Mouse (Mus musculus) T-cell, adult 66 days (primary cell): ENCODE measurements around the gene Hist2h2aa2. TPM values are rescaled to one million over a fixed set of nuclear protein-coding genes. Genes with fewer than 3 reads are reported as not detected.

Experiments
- total RNA-seq, 2 experiments: library from RNA; stranded (reverse); gene quantifications; 3 replicates in 1 of 2; 4 replicates in 1 of 2; pipeline ENCODE4 v1.2.4; 2023

The Hist2h2aa2 gene
- total RNA-seq, result 100 to 1,000 TPM; 364 to 479 TPM

DNA sequence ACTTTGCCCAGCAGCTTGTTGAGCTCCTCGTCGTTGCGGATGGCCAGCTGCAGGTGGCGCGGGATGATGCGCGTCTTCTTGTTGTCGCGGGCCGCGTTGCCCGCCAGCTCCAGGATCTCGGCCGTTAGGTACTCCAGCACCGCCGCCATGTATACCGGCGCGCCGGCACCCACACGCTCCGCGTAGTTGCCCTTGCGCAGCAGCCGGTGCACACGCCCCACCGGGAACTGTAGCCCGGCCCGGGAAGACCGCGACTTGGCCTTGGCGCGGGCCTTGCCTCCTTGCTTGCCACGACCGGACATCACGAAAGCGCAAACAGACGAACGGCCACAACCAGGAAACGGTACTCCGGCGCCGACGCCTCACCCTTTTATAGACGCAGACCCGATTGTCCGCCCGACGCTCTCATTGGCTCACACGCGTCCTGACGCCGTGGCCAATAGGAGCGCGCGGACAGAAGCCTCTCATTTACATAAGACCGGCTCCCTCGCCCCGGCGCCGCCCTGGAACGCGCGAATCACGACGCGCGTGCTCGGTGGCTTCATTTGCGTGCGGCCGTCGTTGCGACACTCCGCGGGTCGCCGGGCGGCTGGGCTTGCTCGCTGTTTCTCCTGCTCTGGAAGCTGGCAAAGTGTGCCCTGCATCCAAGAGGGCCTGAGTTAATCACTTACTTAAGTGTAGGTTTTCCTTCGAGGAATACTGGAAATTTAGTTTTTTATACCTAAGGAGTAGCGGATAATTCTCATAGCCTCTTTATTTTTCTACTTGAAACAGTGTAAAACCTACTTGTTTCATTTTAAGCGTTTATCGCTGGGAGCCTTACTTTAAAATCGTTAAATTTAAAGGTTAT, at the start of gene Hist2h2aa2:
Gene Hist2h2aa2 (minus strand): TSS at position 328 of the 850 bp plus-strand sequence.

DNA sequence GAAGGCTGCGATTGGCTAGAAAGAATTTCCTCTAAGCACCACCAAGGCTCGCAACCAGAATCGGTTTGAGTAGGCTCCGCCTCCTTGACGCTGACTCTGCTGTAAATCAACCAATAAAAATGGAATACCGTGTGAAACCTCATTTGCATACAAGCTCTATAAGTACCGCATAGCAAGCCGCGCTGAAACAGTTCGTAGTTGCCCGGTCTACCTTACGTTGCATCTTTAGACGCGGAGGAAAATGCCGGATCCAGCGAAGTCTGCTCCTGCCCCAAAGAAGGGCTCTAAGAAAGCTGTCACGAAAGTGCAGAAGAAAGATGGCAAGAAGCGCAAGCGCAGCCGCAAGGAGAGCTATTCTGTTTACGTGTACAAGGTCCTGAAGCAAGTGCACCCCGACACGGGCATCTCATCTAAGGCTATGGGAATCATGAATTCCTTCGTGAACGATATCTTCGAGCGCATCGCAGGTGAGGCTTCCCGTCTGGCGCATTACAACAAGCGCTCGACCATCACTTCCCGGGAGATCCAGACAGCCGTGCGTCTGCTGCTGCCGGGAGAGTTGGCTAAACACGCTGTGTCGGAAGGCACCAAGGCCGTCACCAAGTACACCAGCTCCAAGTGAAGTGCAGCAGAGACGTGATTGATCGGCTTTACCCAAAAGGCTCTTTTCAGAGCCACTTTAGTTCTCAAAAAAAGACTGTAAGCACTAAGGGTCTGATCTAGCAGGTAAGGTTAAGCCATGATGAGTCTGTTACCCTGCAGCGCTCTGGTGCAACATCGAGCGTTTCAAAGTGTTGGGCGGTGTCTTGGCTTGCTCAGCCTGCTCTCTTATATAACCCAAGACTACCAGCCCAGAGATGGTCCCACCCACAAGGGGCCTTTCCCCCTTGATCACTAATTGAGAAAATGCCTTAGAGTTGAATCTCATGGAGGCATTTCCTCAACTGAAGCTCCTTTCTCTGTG, 29.7 kb upstream of the Hist2h2aa2 start, which contains the start of gene Hist2h2bb:
Gene Hist2h2bb (plus strand): TSS at position 242 of the 964 bp plus-strand sequence.

DNA sequence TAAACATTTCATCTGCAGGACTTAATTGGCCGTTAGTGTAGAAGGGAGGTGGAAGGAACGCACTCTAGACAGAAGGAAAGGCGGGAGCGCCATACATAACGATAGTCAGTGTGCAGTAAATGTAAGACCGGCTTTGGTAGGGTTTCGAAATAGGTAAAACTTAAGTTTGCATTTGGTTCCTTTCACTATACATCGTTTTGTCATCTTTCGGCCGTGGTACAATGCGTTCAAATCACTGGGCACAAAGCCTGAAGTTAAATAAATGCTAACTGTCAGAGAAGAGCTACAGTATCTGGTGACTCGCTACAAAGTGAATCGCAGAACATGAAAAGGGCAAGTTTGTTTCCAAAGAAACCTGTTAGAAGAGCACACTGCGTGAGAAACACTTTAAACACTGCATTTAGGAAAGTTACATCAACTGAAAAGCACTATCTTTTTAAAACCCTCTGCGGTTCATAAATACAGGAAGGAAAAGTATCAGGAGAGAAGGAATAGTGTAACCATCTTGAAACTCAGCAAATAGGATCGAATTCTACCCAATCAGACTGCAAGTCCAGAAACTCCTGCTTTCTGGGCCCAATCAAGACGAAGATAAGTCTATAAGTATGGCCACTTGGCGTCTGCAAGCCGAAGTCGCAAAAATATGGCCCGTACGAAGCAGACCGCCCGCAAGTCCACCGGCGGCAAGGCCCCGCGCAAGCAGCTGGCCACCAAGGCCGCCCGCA, 28.1 kb upstream of the Hist2h2aa2 start, which contains the start of gene Hist2h3b:
Gene Hist2h3b (plus strand): TSS at position 604 of the 725 bp plus-strand sequence.

DNA sequence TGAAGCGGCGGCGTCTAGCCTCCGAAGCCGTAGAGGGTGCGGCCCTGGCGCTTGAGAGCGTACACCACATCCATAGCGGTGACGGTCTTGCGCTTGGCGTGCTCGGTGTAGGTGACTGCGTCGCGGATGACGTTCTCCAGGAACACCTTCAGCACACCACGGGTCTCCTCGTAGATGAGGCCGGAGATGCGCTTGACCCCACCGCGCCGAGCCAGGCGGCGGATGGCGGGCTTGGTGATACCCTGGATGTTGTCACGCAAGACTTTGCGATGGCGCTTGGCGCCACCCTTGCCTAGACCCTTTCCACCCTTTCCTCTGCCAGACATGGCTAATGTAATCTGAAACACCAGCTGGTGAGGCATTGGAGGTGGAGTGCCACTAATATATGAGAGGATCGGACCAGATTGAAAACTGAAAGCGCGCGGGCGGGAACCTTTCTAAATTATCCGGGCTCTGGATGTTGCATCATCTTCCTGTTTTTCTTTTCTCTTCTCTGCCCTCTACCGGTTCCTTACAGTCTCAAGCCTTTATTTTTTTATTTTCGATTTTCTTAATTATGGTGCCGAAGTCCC, 23.0 kb upstream of the Hist2h2aa2 start, which contains the start of gene Hist2h4:
Gene Hist2h4 (minus strand): TSS at position 333 of the 572 bp plus-strand sequence.

DNA sequence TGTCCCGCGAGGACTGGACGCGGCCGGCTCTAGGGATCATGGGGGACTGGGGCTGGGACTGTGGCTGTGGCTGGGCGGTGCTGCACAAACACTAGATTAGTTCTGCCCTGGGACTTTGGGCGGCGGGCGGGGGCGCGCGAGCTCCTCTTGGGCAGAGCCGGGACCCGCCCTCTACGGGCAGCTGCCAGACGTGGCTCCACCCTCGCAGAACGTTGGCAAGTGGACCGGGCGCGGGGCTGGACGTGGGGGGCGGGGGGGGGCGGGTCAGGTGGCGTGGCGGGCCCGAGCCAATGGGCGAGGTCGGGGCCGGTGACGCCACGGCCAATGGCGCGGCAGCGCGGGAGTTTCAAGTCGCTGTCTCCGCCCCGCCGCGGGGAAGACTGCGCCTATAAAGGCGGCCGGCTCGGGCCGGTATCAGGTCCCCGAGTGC, 6.4 kb upstream of the Hist2h2aa2 start, which contains the start of gene Hist2h3c1:
Gene Hist2h3c1 (plus strand): TSS at position 259 of the 430 bp plus-strand sequence.

DNA sequence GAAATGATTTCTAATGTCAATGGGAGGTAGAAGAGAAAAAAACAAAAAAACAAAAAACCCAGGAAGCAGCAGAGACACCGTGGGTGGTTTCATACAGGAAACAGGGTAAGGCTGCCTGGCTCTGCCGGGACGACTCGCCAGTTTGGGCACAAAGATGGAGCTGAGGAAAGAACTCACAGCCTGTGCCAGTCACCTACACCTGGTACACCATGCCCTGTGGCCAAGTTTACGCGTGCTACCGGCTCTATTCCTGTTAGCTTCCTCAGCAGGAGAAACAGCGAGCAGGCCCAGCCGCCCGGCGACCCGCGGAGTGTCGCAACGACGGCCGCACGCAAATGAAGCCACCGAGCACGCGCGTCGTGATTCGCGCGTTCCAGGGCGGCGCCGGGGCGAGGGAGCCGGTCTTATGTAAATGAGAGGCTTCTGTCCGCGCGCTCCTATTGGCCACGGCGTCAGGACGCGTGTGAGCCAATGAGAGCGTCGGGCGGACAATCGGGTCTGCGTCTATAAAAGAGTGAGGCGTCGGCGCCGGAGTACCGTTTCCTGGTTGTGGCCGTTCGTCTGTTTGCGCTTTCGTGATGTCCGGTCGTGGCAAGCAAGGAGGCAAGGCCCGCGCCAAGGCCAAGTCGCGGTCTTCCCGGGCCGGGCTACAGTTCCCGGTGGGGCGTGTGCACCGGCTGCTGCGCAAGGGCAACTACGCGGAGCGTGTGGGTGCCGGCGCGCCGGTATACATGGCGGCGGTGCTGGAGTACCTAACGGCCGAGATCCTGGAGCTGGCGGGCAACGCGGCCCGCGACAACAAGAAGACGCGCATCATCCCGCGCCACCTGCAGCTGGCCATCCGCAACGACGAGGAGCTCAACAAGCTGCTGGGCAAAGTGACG, 5.2 kb upstream of the Hist2h2aa2 start, which contains the start of gene Hist2h2aa1:
Gene Hist2h2aa1 (plus strand): TSS at position 495 of the 884 bp plus-strand sequence.

DNA sequence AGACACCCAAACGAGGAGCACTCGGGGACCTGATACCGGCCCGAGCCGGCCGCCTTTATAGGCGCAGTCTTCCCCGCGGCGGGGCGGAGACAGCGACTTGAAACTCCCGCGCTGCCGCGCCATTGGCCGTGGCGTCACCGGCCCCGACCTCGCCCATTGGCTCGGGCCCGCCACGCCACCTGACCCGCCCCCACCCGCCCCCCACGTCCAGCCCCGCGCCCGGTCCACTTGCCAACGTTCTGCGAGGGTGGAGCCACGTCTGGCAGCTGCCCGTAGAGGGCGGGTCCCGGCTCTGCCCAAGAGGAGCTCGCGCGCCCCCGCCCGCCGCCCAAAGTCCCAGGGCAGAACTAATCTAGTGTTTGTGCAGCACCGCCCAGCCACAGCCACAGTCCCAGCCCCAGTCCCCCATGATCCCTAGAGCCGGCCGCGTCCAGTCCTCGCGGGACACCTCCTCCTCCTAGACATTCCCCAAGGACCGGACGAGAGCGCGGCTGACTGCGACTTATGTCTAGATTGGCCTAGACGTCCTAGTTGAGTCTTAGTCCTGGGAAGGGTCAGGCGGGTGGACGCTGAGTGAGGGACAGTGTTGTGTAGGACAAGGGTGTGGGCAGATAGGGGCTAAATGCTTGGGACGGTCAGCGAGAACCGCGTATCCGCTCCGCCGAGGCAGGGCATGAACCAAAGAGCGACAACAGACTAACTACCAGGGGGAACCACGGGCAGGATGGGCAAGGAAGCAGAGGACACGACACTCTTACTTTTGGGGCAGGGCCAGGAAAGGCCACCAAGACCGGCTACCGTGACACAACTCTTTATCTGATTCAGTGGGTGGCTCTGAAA, 902 bp downstream of the Hist2h2aa2 start, which contains the start of gene Hist2h3c2:
Gene Hist2h3c2 (minus strand): TSS at position 174 of the 840 bp plus-strand sequence.

DNA sequence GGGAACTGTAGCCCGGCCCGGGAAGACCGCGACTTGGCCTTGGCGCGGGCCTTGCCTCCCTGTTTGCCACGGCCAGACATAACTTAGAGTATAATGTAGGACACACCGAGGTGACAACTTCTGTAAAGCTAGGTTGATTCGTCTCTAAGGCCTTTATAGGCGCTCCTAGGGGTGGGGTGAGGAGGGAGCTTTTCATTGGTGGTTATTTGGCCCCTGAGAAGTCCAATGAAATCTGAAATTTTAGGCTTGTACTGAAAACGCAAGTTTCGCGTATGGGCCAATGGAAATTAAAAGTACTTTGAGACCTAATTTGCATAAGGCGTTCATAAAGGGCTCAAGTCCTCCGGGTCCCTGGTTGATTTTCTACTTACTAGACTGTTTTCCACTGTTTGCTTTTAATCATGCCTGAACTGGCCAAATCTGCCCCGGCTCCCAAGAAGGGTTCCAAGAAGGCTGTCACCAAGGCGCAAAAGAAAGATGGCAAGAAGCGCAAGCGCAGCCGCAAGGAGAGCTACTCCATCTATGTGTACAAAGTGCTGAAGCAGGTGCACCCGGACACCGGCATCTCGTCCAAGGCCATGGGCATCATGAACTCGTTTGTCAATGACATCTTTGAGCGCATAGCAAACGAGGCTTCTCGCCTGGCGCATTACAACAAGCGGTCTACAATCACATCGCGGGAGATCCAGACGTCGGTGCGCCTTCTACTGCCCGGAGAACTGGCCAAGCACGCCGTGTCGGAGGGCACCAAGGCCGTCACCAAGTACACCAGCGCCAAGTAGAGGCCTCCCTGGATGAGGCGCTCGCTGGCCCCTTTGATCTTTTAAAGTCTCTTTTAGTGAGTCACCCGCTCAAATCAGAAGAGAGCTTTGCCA, 19.1 kb downstream of the Hist2h2aa2 start, which contains the start of the genes Hist2h2ac and Hist2h2be:
Gene Hist2h2ac (minus strand): TSS at position 116 of the 875 bp plus-strand sequence.
Gene Hist2h2be (plus strand): TSS at position 355 of the 875 bp plus-strand sequence.

DNA sequence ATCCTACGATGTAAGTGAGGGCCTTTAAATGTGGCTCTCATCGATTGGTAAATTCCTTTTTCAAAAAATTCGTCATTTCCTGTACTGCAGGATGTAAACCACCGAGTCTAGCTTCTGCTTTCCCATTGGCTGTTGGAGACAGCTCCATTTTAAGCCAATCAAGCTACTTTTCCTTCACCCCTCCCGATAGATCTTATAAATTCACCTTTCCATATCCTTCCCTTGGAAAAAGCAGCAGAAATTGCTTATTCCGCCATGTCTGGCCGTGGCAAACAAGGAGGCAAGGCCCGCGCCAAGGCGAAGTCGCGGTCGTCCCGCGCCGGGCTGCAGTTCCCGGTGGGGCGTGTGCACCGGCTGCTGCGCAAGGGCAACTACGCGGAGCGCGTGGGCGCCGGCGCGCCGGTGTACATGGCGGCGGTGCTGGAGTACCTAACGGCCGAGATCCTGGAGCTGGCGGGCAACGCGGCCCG, 20.4 kb downstream of the Hist2h2aa2 start, which contains the start of the genes Bola1 and Hist2h2ab:
Gene Bola1 (minus strand): TSS at position 49 of the 470 bp plus-strand sequence.
Gene Hist2h2ab (plus strand): TSS at position 205 of the 470 bp plus-strand sequence.

Other genes starting within 250 kb of the Hist2h2aa2 start
- 10 to 100 TPM; 28.1 to 40.0 TPM for gene Plekho1, start 244.3 kb downstream of the Hist2h2aa2 start, total RNA-seq
- gene Vps45, start 181.8 kb downstream of the Hist2h2aa2 start, total RNA-seq, result 10 to 100 TPM in 1 of 2 experiments, 1 to 10 TPM in 1; 9.4 to 19.2 TPM
- 10 to 100 TPM; 18.1 to 27.4 TPM for gene Otud7b, start 135.7 kb downstream of the Hist2h2aa2 start, total RNA-seq
- 1 to 10 TPM; 3.1 to 3.6 TPM for gene Mtmr11, start 78.3 kb downstream of the Hist2h2aa2 start, total RNA-seq
- 10 to 100 TPM; 80.9 to 82.9 TPM for gene Sf3b4, start 67.9 kb downstream of the Hist2h2aa2 start, total RNA-seq
- gene Sv2a, start 59.1 kb downstream of the Hist2h2aa2 start, total RNA-seq, result 1 to 10 TPM; 4.0 to 6.6 TPM
- gene Bola1, start 20.6 kb downstream of the Hist2h2aa2 start, total RNA-seq, result 1 to 10 TPM; 7.1 to 8.5 TPM
- gene Hist2h2ab, start 20.4 kb downstream of the Hist2h2aa2 start, total RNA-seq, result 1 to 10 TPM; 3.0 to 5.2 TPM
- gene Hist2h2ac, start 19.4 kb downstream of the Hist2h2aa2 start, total RNA-seq, result 10 to 100 TPM; 68.9 to 78.6 TPM
- gene Hist2h2be, start 19.2 kb downstream of the Hist2h2aa2 start, total RNA-seq, result 1 to 10 TPM; 3.0 to 3.7 TPM
- 10 to 100 TPM in 1 of 2 experiments, 1 to 10 TPM in 1; 4.5 to 37.9 TPM for gene Hist2h3c2, start 1.1 kb downstream of the Hist2h2aa2 start, total RNA-seq
- gene Hist2h2aa1, start 5.2 kb upstream of the Hist2h2aa2 start, total RNA-seq, result 1 to 10 TPM in 1 of 2 experiments, not detected in 1; 5.6 TPM
- not detected for gene Hist2h3c1, start 6.4 kb upstream of the Hist2h2aa2 start, total RNA-seq
- gene Hist2h4, start 23.0 kb upstream of the Hist2h2aa2 start, total RNA-seq, result 10 to 100 TPM; 49.6 to 70.8 TPM
- gene Hist2h3b, start 28.4 kb upstream of the Hist2h2aa2 start, total RNA-seq, result 100 to 1,000 TPM in 1 of 2 experiments, 10 to 100 TPM in 1; 86.0 to 219 TPM
- gene Hist2h2bb, start 29.5 kb upstream of the Hist2h2aa2 start, total RNA-seq, result 100 to 1,000 TPM; 184 to 294 TPM
- gene Fcgr1, start 53.7 kb upstream of the Hist2h2aa2 start, total RNA-seq, result not detected
- gene BC107364, start 212.0 kb upstream of the Hist2h2aa2 start, total RNA-seq, result not detected